Mouse (Mus musculus) layer of hippocampus, postnatal 25 days (tissue): ENCODE measurements around the gene Irs1. TPM values are rescaled to one million over a fixed set of nuclear protein-coding genes. Genes with fewer than 3 reads are reported as not detected.

ENCODE experiments used
- DNase-seq, 2 experiments: peaks; one replicate each; pipeline ENCODE4 v3.0.0; 2022; ENCODE audit warnings: mixed read lengths in 2 of 2, low spot score in 1 of 2; ENCODE audit errors: extremely low spot score in 1 of 2
- total RNA-seq, 2 experiments: library from RNA; stranded (reverse); gene quantifications; 2 replicates each; pipeline ENCODE4 v1.2.3; 2021

The Irs1 gene
- total RNA-seq, 2 experiments from 2014 or later = 18.8 to 21.7 TPM

DNA sequence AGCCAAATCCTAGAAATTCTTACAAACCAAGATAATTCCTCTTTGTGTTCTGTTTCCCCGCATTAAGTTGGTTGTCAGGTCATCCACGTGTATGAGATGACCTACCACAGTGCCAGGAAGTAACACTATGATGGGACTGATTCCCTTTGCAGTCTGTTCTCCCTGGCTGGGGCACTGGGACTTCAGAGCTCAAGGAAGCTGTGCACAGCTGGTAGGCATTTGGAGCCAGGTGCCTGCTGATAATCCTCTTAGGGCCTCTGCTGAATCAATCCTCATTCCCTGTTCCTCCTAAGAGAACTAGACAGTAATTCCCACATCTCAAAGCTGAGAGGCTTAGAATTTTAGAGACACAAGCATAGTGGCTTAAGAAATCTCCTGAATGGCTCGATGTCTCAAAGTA is 99.6 kb downstream of the Irs1 start:
- no peak for DNase-seq

DNA sequence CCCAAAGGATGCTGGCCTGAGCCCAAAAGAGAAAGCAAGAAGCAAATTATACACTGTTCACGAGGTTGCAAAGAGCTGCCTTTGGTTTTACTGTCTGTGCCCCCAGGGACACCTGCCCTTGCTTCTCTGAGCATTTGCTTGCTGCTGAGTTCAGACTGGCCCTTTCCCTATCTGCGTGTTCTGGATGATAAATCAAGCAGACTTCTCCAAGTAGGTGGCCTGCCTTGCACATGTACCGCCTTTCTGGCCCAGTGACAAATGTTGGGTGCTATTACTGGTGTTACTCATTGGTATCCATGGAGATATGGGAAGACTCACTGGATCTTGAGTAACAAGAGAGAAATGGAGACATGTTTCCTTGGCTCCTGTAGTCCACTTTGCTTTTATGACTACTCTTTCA is 101.7 kb downstream of the Irs1 start:
- no peak for DNase-seq

DNA sequence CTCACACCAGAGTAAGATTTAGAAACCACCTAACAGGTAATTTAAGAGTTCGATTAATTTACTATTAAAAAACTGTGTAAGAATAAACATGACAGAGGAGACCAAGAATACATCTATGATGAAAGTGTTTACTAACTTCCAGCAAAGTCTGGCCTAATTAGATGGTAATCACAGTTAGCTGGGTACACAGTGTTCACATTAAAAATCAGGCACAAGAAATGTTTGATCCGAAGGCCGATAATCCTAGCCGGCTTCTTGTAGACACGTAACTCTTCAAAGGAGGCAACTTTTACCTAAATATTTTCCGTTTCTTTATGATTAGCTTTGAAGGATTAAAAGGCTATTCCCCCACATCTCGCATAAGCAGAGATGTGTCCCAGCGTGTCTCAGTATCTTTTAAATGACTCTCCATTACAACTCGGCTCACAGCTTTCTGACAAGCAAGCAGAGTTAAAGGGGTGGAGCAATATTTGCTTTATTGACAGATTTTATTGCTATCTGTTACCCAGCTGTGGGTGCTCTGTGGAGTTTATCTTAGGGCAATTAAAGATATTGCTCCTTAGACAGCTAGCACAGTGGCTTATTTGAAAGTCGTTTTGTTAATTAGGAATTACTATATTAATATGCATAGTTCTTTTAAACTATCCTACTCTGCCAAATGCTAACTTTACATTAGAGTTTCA is 102.5 kb downstream of the Irs1 start:
- no peak for DNase-seq

DNA sequence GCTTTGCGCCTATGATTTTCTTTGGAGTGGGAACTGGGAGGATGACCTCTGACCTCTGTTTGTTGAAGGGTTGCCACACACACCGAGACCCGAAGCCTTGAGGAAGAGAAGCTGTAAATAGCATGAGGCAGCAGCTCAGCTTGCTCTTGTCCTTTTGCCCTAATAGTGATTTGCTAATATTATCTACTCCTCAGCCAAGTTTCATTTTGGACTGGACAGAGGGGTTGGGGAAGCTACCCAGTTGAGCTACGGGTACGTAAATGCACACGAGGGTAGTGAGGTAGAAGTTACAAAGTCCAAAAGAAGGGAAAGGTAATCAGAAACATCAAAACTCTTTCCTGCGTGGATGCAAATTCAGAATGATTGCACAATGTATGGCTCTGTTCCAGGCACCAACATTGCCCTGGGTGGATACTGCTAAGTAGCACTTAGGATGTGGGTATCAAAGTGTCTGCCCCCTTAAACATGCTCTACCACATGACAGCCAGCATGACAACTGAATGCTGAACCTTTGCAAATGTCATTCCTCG is 107.2 kb downstream of the Irs1 start:
- DNase-seq = no peak

Other genes starting within 250 kb of the Irs1 start
- not detected for gene Gm9747, start 58.3 kb downstream of the Irs1 start, total RNA-seq
- gene Rhbdd1, start 25.0 kb upstream of the Irs1 start, total RNA-seq = 1 to 10 TPM; 6.7 to 7.6 TPM